9 mouse cellular contexts compared by ENCODE assay signal in the genomic region with DNA sequence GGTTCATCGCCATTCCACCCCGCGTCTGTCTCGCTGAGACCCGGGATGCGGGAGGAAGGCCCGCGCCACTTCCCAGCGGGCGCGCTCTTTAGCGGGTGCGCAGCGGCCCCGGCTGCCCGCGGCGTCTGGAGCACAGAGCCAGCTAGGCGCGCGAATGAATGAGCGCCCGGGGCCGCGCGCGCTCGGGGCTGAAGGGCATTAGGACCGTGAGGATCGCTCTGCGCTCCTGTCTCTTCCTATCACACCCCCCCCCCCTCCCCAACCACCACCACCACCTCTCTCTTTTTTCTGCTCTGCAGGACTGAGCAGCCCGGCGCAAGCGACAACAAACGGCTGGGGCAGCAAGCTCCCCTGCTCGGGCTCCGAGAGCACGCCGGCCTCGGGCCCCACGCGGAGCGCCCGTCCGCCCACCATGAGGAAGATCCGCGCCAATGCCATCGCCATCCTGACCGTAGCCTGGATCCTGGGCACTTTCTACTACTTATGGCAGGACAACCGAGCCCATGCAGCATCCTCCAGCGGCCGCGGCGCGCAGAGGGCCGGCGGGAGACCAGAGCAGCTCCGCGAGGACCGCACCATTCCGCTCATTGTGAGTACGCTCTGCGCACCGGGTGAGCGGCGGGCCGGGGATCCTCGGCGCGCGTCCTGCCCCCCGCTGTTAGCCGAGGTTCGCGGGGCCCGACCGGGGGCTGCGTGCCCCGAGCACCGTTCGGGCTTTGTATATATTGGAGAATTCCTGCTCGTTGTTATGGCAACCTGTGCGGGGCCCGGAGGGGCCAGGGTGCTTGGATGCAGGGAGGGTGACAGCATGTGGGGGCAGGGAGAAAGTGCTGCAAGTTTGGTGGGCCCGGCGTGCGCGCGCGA. TPM values are rescaled to one million over a fixed set of nuclear protein-coding genes. Genes with fewer than 3 reads are reported as not detected.
DNase-seq lines count a peak whose midpoint lies in the region; ATAC-seq and TF ChIP-seq lines count a peak whose summit lies in the region.
"Had no signal": no experiment of that assay in that cellular context is flagged by ENCODE, and none has a peak within 500 bp of the region (broad histone marks: within the 10 kb centered on the region; RNA-seq: fewer than 3 reads in every experiment).

No protein-coding gene starts in this region.

- H3K36me3 ChIP-seq in forebrain, embryonic 14.5 days (ENCODE audit: control insufficient read depth, insufficient read depth, low read length): no peaks in the 10 kb centered on the region
- H3K36me3 ChIP-seq in stomach, embryonic 14.5 days (ENCODE audit: control insufficient read depth, insufficient read depth, low read length): no peaks in the 10 kb centered on the region

- peak overlapping the region; percentile 91 for H3K27ac ChIP-seq in forebrain, embryonic 14.5 days (ENCODE audit: low read depth, low read length)
- H3K27ac ChIP-seq in stomach, embryonic 14.5 days (ENCODE audit: low read length): peak overlapping the region; percentile 55; the same call in 1 of the 2 replicates

- peak overlapping the region; percentile 81 for H3K9ac ChIP-seq in forebrain, embryonic 14.5 days (ENCODE audit: low read length)
- peak overlapping the region; percentile 55 for H3K9ac ChIP-seq in stomach, embryonic 14.5 days (replicated peaks; ENCODE audit: low read depth, low read length)

- DNase-seq in lung, adult 2 months: no peak
- no peak for DNase-seq in lung, postnatal 25 days (ENCODE audit: low spot score)
- peak; percentile 58 for DNase-seq in cerebellum, adult 11 months
- DNase-seq in forebrain, embryonic 14.5 days (ENCODE audit: low spot score): peak; percentile 87
- peak; percentile 16 for DNase-seq in kidney, postnatal 14 days
- DNase-seq in lung, postnatal 10 days: peak; percentile 32

- TF ChIP-seq CTCF in lung, adult 2 months (IDR thresholded peaks at IDR 0.05; ENCODE audit: insufficient read depth, low read length): no peak

- H3K9me3 ChIP-seq in forebrain, embryonic 14.5 days (replicated peaks; ENCODE audit: control insufficient read depth, low read length): no peaks in the 10 kb centered on the region
- H3K9me3 ChIP-seq in stomach, embryonic 14.5 days (ENCODE audit: control insufficient read depth, low read depth, low read length): no peaks in the 10 kb centered on the region

- H3K27me3 ChIP-seq in forebrain, embryonic 14.5 days (replicated peaks; ENCODE audit: control insufficient read depth, insufficient read depth, low read length): peaks cover 4% of the 10 kb centered on the region; the same call in 1 of the 2 replicates
- H3K27me3 ChIP-seq in stomach, embryonic 14.5 days (ENCODE audit: control insufficient read depth, insufficient read depth, low read length): 0 out of 2 replicates have a peak, but pooled peaks cover 12% of the 10 kb centered on the region

- ATAC-seq in forebrain, embryonic 14.5 days: peak; percentile 83
- ATAC-seq in stomach, embryonic 14.5 days (ENCODE audit: insufficient number of reproducible peaks, insufficient read depth, low FRiP score, low read depth): peak; percentile 81
- no peak for ATAC-seq in megakaryocyte progenitor cell, adult 5-6 weeks (replicated peaks; ENCODE audit: poor library complexity)

- H3K4me1 ChIP-seq in lung, adult 2 months (ENCODE audit: control insufficient read depth, insufficient read depth, low read length): no peaks in the 10 kb centered on the region
- H3K4me1 ChIP-seq in forebrain, embryonic 14.5 days (ENCODE audit: control insufficient read depth, insufficient read depth, low read length): peaks cover 19% of the 10 kb centered on the region
- H3K4me1 ChIP-seq in stomach, embryonic 14.5 days (ENCODE audit: control insufficient read depth, insufficient read depth, low read length): peaks cover 8% of the 10 kb centered on the region; the same call in 1 of the 2 replicates

- H3K4me3 ChIP-seq in lung, adult 2 months (replicated peaks; ENCODE audit: extremely low read depth, low read depth, low read length): peak overlapping the region; percentile 33
- H3K4me3 ChIP-seq in forebrain, embryonic 14.5 days (ENCODE audit: low read depth, low read length): peak overlapping the region; percentile 85
- peak overlapping the region; percentile 66 for H3K4me3 ChIP-seq in stomach, embryonic 14.5 days (ENCODE audit: low read depth, low read length)
- H3K4me3 ChIP-seq: myocyte had no signal

- H3K4me2 ChIP-seq in forebrain, embryonic 14.5 days (ENCODE audit: low read length): peak overlapping the region; percentile 95
- H3K4me2 ChIP-seq in stomach, embryonic 14.5 days (replicated peaks; ENCODE audit: low read depth, low read length): peak overlapping the region; percentile 93

- TF ChIP-seq POLR2A in lung, adult 2 months (IDR thresholded peaks at IDR 0.05; ENCODE audit: borderline replicate concordance, extremely low read depth, low read depth, low read length): no peak

- 1% methylated on average over 90 of the region's 90 CpGs for WGBS in lung, adult 2 months
- WGBS in forebrain, embryonic 14.5 days: under 1% methylated on average over 73 of the region's 90 CpGs
- WGBS in stomach, embryonic 14.5 days: under 1% methylated on average over 88 of the region's 90 CpGs

RNA-seq across cellular contexts. Expression of gene Galnt16, which starts 0.9 kb away (rescaled TPM):
- 2.6 and 2.7 TPM in 2 replicates for polyA plus RNA-seq in lung, adult 2 months (2012; rRNA removed)
- 14.7 and 14.8 TPM in 2 replicates for polyA plus RNA-seq in forebrain, embryonic 14.5 days (2014; fragmentation: Nextera tagmentation; extraction: Ambion mirVana)
- 10.8 and 11.3 TPM in 2 replicates for polyA plus RNA-seq in stomach, embryonic 14.5 days (2014; fragmentation: Nextera tagmentation; extraction: Ambion mirVana)
- not detected in 2 replicates for total RNA-seq in megakaryocyte progenitor cell, adult 5-6 weeks (2015)
- total RNA-seq in megakaryocyte progenitor cell, adult 5-6 weeks (2017): not detected in 2 replicates

RNA-seq across cellular contexts. Expression of gene Exd2, which starts 56.1 kb away (rescaled TPM):
- polyA plus RNA-seq in lung, adult 2 months (2012; rRNA removed): 10.9 and 15.3 TPM in 2 replicates
- polyA plus RNA-seq in forebrain, embryonic 14.5 days (2014; fragmentation: Nextera tagmentation; extraction: Ambion mirVana): 43.2 and 51.3 TPM in 2 replicates
- polyA plus RNA-seq in stomach, embryonic 14.5 days (2014; fragmentation: Nextera tagmentation; extraction: Ambion mirVana): 33.0 and 34.4 TPM in 2 replicates
- total RNA-seq in megakaryocyte progenitor cell, adult 5-6 weeks (2015): 11.3 and 13.8 TPM in 2 replicates
- total RNA-seq in megakaryocyte progenitor cell, adult 5-6 weeks (2017): 9.3 and 18.8 TPM in 2 replicates

Comparison
In these comparisons a context has a peak if more than half of its experiments do, and no peak if none do; other contexts are left out.
1. DNase-seq: peak in cerebellum, adult 11 months (single experiment), forebrain, embryonic 14.5 days (single experiment), kidney, postnatal 14 days (single experiment) and lung, postnatal 10 days (single experiment); none in lung, adult 2 months (single experiment) and lung, postnatal 25 days (single experiment).
2. H3K4me3 ChIP-seq: peak in every context shown above with its lines; median percentile 85 in forebrain, embryonic 14.5 days; 66 in stomach, embryonic 14.5 days; 33 in lung, adult 2 months.